Mouse (Mus musculus) heart, adult 2 months (tissue): ENCODE data around the gene Rhbg.

Experiments used
- CTCF ChIP-seq: fragments of 200-600 bp; IDR thresholded peaks from 2 replicates; pipeline ENCODE4 v1.8.1; 2022; ENCODE audit warnings: antibody characterized with exemption, mild to moderate bottlenecking, moderate library complexity
- POLR2A ChIP-seq: fragments of 200-500 bp; IDR thresholded peaks from 2 replicates; pipeline ENCODE4 v1.6.1; 2011; ENCODE audit warnings: mild to moderate bottlenecking, low read depth, low read length, control low read depth; ENCODE audit not compliant: insufficient read depth

DNA sequence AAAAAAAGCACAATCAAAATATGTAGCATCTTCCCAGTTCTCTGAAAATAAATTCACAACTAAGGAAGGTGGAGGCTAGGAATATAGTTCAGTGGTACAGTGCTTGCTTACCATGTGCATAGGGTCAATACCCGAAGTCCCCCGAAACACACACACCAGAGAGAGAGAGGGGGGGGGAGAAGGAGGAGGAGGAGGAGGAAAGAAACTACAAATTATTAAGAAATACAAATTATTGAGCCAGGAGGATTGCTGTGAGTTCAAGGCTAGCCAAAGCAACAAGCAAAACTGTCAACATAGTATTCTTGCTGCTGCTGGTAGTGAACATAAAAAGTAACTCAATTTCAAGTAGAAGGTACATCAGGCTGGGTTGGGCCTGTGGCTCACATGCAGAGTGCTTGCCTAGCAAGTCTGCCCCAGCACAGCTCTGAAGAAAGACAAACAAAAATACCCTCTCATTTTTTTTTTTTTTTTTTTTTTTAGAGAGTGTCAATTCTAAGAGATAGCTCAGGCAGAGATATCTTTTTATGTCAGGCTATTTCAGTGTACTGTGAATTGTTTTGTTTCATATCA, 54.9 kb downstream of the Rhbg start:
- no peak for TF ChIP-seq CTCF
- TF ChIP-seq POLR2A: no peak
